Mouse (Mus musculus) thymus, postnatal 14 days (tissue): Measurements from ENCODE around the gene Nusap1.
"Not testable (repeated sequence)": the region's sequence is repeated elsewhere in the genome, so short reads cannot be mapped to it uniquely, and the experiment has no call there.

Experiments used
- DNase-seq: peaks from one replicate; pipeline ENCODE4 v3.0.0; 2021

Nusap1 gene

DNA sequence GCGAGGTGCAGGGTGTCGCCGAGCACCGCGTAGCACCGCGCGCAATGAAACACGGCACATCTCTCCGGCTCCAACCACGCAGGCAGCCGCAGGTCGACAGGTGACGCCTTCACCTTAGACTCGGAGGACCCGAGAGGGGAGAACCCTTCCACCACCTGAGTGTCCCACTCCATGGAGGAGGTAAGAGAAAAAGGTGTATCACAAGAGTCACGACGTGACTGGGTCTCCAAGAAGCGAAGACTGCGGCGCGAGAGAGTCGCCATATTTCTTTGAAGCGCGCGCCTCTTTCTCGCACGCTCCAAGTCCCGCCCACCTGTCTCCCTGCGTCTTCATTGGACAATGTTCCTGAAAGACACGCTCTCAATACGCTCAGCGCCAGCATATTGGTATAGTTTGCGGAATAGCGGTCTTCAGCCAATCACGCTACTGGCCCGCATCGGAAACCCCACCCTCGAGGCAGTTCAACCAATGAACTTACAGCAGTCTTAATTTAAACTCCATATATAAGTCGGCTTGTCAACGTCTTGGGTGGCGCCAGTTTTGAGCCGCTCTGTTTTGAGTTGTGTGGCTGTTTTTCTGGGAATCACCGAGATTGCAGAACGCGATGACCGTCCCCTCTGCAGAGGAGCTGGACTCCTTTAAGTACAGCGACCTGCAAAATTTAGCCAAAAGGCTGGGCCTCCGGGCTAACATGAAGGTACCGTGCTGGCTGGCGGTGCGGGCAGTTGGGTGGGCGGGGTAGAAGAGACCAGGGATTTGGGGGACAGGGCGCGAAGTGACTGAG is at the start of gene Nusap1, which contains the start of gene Oip5:
Gene Nusap1, plus strand, starts transcription at position 100 of the 784 bp plus-strand sequence.
Gene Oip5, minus strand, starts transcription at position 271 of the 784 bp plus-strand sequence.
- DNase-seq = peak; percentile 94

DNA sequence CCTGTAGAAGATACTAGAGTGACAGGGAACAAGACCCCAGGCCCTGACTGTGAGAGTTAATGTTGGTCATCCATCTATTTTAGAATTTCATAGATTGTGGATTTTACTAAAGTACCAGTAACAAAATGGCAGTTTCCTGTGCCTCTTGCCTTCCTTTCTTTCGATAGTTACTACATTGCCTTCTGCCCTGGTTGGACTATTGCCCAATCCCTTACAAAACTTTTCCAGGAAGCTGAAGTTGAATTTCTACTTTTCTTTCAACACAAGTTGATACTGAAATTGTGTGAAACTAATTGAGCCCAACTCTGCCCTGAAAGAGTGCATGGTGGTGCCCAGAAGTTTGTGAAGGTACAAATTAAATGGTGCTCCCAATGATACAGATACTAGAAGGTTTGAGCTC is 45.6 kb upstream of the Nusap1 start:
- DNase-seq = no peak

DNA sequence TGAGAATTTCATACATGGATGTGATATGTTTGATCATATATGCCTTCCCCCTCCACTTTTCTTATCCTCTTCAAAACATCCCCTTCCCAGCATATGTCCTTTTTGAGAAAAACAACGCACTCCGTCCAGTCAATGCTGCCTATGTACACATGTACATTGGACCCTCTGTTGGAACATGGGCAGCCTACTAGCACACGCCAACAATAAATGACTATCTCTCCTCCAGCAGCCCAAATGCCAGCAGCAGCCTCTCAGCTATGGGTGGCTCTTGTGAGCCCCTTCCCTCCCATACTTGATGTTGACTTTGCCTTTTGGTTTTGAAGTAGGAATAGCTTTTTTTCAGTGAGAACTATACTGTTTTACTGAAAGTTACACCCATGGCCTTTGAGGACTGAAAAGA is 36.5 kb upstream of the Nusap1 start:
- DNase-seq = no peak

DNA sequence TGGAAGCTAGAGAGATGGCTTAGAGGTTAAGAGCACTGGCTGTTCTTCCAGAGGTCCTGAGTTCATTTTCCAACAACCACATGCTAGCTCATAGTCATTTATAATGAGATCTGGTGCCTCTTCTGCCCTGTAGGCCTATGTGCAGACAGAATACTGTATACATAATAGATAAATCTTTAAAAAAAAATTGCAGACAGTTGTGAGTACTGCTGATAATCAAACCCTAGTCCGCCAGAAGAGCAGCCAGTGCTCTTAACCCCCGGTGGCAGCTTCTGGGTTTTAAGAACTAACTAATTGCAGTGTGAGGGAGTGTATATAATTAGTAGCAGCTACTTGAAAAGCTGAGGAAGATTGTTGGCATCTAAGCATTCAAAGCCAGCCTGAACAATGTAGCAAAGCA is 34.7 kb upstream of the Nusap1 start:
- no peak for DNase-seq

DNA sequence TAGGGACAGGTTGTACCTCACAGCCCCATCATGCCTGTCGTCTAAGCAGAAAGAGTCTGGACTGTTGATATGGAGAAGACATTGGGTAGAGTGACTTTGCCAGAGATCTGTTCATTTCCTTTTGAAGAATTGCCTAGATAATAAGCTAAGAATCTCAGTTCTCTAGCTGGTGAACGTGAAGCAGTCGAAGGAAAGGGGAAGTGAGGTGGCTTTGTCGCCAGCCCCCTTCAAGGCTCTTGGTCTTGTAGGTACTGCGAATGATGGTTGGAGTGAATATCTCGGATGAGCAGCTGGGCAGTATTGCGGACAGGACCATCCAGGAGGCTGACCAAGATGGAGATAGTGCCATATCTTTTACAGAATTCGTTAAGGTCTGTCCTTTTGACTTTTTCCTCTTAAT is 33.8 kb upstream of the Nusap1 start:
- DNase-seq = no peak

DNA sequence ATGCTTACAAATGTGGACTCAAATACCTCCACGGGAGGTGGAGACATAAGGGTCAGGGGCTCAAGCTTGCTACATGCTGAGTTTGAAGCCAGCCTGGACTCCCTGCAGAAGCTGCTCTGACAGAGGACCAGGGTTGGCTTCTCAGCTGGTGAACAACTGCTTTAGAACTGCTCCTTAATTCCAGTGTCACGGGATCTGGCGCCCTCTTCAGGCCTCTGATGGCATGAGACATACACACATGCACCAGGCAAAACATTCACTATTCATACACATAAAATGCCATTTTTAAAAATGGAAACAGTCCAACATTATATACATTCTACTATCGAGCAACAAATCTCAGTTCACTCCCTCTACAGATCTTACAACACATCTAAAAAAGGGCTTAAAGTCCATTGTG is 30.7 kb upstream of the Nusap1 start:
- DNase-seq = peak; percentile 78

DNA sequence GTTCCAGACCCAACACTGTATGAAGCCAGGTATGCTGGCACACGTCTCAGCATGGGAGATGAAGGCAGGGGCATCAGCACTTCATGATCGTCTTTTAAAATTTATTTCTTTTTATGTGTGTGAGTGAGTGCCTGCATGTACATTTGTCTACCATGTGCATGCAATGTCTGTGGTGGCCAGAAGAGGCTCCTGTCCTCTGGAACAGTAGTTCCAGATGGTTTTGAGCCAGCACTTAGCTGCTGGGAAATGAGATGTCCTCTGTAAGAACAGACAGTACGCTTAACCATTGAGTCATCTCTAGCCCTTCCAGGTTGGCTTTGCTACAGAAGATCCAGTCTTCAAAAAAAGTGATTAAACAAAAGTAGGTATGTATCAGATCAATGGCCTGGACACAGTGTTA is 26.9 kb upstream of the Nusap1 start:
- peak; percentile 21 for DNase-seq

DNA sequence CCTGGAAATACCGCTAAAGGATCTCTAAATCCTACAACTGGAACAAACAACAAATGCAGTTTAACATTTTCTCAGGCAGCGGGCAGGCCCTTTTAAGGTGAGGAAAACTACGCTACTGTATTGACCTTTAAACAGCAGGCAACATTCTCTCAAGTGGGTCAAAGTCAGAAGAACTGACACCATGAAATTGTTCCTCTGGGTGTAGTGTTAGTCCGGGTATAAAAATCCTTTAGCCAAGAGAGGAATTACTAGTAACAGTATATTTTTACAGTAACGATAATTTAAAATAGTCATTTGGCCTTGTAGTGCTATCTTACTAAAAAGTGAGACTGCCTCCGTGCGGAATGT is 24.4 kb upstream of the Nusap1 start:
- DNase-seq = no peak

DNA sequence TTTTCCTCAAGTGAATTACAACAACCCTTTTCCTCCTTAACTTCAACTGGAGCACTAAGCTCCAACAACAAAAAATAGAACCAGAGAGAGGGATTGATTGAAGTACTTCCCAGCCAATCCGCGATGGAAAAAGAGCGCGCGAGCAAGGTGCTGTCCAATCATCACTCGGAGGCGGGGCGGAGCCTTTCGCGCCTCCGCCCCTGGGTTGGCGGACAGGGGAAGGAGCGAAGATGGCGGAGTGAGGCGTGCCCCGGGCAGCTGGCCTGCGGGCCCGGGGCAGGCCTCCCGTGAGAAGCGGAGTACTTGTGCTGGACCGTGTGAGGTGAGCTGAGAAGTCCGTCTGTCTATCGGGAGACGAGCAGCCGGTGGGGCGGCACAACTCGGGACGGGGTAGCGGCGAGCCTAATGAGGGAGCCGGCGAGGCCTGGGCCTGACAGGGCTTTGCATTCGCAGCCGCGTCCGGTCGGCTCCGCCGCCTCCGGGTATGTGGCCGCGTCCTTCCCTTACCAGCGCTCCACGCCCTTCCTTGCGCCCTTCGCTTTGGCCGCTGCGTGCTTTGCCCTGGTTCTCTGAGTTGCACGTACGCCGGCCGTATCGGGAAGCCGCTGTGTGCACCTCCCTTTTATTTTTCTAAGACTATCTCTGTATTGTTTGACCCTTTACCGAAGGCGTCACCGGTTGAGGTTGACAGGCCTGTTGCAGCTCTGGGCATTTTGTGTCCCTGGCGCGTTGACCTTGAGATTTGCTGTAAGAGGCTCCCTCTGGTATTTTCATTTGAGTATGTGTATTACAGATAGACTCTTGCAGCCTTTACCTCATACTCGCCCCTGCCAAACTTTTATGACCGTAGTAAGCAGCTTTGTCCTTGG is 23.8 kb upstream of the Nusap1 start:
- peak; percentile 96 for DNase-seq

DNA sequence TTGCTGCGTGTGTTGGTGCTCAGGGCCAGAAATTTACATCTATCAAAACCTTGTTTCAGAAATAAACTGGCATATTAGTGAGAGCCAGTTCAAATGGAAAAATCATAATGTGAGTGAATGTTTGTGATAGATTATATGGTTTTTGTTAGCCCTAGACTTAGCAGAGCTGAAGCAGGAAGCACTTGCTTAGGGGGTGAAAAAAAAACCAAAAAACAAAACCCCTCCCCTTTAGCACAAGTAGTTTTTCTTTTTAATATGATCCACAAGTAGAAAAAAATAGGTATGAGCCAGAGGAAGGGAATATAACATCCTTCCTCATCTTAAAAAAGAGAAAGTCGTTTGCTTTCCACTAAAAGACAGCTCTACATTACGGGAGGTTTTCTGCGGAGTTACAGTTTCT is 22.8 kb upstream of the Nusap1 start:
- DNase-seq = no peak

DNA sequence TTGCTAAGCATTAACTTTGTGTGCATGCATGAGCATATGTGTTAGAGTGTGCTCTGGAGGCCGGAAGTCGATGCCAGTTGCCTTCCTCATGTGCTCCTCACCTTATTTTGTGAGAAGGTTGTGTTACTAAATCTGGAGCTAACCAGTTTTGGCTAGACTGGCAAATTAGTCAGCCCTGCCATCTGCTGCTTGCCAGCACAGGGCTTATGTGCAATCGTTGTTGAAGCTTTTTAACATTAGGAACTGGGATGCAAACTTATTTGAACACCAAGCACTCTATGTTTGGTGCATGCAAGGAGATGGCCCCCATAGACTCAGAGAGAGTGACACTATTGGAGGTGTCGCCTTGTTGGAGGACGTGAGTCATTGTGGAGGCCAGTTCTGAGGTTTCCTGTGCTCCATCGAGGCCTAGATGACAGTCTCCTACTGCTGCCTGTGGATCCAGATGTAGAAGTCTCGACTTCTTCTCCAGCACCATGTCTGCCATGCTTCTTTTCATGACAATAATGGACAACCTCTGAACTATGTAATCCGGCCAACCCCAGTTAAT is 21.2 kb upstream of the Nusap1 start:
- no peak for DNase-seq

DNA sequence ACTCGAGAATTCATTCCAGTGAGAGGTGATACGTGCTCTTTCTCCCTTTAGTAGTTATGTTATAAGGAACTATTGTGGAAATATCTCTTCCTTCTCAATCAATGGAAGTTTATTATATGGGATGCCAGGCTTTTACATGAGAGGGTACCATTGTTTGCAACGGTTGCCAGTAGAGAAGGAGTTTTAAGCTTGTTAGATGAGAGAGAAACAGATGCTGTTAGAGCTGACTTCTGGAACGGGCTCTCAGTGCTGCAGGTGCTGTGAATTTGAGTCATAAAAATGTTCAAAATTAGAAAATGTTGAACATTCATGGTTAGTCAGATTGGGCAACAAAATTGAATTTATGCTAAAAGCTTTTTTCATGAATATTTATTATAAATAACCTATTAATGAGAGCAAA is 17.1 kb upstream of the Nusap1 start:
- no peak for DNase-seq

DNA sequence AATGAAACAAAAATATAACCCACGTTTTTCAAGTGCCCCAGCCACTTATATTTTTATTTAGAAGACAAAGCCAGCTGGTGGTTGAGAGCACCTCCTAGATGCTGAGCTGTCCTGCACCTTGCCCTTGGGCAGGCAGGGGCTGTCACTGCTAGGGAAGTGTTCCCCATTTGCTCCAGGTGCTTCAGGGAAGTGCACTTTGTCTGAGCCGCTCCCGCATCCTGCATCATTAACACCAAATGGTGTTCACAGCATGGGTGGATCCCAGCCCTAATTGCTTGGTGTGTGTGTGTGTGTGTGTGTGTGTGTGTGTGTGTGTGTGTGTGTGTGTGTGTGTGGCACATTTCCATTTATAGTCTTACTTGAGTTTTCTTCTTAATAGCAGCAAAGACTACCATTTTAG is 16.5 kb upstream of the Nusap1 start:
- not testable (repeated sequence) for DNase-seq

DNA sequence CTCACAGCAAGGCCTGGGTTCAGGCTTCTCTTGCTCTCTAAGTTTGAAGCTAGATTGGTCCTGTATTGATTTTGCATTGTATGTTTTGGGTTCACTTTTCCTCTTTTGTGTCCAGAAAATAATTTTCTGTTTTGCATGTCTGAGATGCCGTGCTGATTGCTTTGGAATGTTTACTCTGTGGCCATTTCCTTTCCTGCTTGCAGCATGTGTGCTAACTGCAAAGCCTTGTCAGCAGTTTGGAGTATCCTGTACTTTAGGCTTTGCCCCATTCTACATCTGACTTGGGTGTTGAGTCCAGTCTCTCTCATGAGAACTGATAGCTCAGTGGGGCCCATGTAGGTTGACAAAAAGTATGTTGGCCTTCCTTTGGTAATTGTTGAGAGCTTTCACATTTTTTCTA is 15.6 kb upstream of the Nusap1 start:
- DNase-seq = no peak

DNA sequence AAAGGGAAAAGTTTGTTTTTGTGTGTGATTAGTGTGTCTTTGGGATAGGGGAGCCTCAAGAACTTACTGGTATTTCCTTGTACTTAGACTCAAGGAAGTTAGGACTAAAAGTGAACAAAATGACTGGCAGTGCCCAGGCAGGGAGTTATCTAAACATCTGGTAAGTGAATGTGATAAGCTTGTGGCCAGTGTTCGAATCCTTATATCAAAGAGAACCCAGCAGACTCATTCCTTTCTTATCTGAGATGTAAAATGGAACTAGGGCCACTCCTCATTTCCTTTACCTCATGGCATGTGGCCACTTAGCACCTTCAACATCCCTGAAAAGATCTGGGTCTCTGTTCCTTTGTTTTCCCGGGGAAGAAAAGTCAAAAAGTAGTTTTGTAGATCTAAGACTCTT is 14.2 kb upstream of the Nusap1 start:
- no peak for DNase-seq

DNA sequence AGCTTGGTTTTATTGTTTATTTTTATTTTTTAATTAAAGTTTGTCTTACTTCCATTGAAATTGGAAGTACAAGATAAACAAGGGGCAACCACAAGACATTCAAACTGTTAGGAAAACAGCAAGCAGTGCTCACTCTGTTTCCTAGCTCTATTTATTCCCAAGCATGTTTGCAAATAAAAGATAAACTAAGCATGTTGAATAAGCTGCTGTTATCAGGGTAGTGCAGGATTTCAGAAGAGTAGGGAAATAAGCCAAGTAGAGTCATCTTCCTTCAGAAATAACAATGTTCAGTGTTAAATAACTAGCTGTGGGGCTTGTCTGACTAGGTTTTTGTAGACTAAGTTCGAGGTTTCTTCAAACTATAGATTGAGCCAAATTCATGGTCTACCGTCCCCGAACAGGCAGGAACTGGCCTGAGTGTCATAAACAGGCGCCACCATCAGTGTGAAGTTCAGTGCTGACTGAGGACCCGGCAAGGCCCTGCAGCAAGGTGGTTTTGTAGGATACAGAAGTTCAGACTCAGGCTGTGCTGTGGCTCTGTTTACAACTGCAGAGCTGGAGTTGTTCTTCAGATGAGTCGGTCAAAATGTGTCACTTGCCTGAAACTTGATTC is 12.6 kb upstream of the Nusap1 start:
- no peak for DNase-seq

DNA sequence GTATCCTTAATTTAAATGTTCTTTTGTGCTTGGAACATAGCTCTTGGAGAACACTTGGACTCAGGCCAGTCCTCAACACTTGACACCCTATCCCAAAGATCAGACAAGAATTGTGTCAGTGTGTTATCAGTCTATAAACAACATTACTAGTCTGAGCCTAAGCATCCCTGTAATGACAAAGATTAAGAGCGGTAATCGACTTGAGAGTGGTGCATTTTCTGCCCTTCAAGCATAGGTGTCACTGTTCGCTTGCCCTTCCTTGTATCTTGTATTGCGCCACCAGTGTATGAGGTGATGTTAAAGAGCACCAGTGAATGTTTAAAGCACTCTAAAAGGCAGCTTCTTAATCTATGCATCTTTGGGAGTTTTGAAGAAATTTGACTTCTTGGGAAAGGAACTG is 11.1 kb upstream of the Nusap1 start:
- no peak for DNase-seq

DNA sequence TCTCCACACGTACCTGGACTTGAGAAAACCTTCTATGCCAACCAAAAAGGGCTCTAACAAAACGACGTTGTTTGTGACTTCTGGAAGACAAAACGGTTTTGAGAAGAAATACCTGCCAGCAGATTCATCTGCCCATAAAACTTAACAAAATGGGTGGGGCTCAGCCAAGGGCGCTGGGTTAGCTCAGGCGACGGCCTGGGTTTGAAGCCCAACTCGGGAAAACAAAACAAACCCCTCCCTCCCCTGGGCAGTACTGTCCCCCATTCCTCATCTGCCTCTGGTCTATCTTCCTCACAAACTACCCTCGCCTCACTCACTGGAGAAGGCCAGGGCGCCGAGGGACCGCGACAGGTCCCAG is 278 bp upstream of the Nusap1 start:
- no peak for DNase-seq

DNA sequence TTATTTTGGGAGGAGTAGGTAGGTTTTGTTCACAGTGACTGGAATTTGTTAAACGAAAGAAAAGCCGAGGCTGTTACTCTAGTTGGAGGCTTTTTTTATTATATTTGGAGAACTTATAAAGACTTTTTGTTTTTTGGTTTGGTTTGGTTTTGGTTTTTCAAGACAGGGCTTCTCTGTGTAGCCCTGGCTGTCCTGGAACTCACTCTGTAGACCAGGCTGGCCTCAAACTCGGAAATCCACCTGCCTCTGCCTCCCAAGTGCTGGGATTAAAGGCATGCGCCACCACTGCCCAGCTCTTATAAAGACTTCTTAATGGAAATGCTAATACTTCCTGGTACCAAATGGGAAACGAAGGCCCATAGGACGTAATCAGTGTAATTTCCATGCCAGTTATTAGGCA is 904 bp downstream of the Nusap1 start:
- not testable (repeated sequence) for DNase-seq

DNA sequence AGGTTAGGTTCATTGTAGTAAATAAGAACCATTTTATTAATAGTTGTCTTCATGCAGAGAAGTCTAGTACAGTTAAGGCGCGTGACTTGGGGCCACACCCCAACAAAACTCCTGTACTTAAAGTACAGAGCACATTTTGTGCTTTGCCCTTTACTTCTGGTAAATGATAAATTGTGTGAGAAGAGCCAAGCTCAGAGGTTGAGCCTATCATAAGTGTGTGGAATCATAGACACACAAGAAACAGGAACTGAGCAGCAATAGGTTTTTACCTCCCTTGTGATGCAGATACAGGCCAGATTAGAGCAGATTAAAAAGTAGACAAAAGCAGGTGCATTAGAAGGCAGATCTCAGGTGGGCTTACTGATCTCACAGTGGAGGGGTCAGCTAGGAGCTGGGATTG is 3.2 kb downstream of the Nusap1 start:
- DNase-seq = no peak

DNA sequence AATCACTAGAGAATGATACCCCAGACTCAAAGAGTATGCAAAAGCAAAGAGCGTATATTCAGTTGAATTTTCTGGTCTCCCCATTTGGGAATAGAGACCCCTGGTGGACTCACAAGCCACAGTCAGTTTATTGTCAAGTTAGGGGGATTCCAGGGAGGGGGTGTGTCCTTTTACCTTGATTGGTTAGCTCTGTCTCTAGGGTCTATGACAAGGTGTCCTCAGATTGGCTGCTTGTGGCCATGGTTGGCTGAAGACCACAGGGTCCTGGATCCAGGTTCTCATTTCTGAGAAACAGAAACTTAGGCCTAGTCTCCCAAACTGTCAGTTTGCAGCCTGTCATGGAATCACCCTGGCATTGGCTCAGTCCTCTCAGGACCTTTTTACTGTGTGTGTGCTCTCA is 18.7 kb downstream of the Nusap1 start:
- no peak for DNase-seq

DNA sequence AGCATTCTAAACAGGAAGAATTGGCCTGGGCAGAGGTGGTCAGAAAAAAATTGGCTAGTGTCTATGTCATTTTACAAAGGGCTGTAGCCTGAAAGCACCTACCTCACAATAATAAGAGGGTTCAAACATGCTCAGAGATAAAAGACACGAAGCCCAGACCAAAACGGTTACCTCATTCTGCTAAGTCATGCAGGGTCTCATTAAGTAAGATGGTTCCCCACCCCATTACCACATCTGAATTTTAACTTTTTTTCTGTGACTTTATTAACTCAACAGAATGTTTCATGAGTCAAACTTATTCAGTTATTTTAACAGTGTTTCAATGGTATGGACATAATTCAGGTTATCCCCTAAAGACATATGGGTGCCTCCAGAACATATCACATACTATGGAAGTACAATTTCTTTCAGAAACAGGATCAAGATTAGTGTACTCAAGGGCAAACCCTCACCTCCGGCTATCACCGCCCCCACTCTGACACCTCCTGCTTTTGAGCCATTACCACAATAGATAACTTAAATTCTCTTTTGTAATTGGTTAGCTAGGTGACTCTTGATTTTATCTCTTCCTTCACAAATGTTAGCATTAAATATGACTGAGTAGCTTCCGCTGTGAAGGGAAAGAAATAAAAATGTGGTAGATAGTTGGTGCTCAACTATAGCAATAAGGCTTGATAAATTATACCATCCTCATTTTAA is 23.3 kb downstream of the Nusap1 start:
- DNase-seq = no peak

DNA sequence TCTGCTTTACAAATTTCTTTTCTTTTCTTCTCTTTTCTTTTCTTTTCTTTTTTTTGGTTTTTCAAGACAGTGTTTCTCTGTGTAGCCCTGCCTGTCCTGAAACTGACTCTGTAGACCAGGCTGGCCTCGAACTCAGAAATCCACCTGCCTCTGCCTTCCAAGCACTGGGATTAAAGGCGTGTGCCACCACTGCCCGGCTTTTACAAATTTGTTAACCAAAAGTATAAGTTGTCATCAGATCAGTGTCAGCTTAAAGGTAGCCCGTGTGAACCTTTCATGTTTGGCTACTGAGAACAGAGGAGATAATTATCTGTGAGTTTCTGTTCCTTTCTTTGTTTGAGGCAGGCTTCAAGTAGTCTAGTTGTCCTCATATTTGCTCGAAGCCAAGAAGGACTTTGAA is 26.2 kb downstream of the Nusap1 start:
- DNase-seq = no peak
